Mouse (Mus musculus): ENCODE measurements around the gene Dcakd.

Gene Dcakd

GRCm38 (mm10) chr11:103028176-103028891 is at the start of gene Dcakd, which contains the start of gene Nmt1:
TSS of gene Dcakd (minus strand) at chr11:103028333.
TSS of gene Nmt1 (plus strand) at chr11:103028190.
- DNase-seq, result peak; percentile 93 to 97

- DNase-seq, result no peak
These were observed 48.4 kb upstream of the Dcakd start for GRCm38 (mm10) chr11:103076581-103076980.

- DNase-seq, result no peak
These were observed 47.9 kb upstream of the Dcakd start for GRCm38 (mm10) chr11:103076010-103076409.

GRCm38 (mm10) chr11:103074796-103075323 is 46.7 kb upstream of the Dcakd start:
- DNase-seq, result peak; percentile 43 to 46

- DNase-seq, result peak in 1 of 2 experiments; percentile 17
These were observed 46.1 kb upstream of the Dcakd start for GRCm38 (mm10) chr11:103074121-103074650.

- peak in 1 of 2 experiments; percentile 17 for DNase-seq
These were observed 45.5 kb upstream of the Dcakd start for GRCm38 (mm10) chr11:103073671-103074070.

GRCm38 (mm10) chr11:103070322-103070880 is 42.3 kb upstream of the Dcakd start:
- DNase-seq, result peak in 1 of 2 experiments; percentile 19

- DNase-seq, result no peak
These were observed 41.6 kb upstream of the Dcakd start for GRCm38 (mm10) chr11:103069731-103070130.

- peak in 1 of 2 experiments; percentile 19 for DNase-seq
These were observed 40.8 kb upstream of the Dcakd start for GRCm38 (mm10) chr11:103068884-103069283.

- no peak for DNase-seq
These were observed 40.1 kb upstream of the Dcakd start for GRCm38 (mm10) chr11:103068272-103068671.

- peak; percentile 49 to 81 for DNase-seq
These were observed 39.4 kb upstream of the Dcakd start for GRCm38 (mm10) chr11:103067457-103068001.

GRCm38 (mm10) chr11:103067051-103067361 is 38.9 kb upstream of the Dcakd start:
- DNase-seq, result no peak

GRCm38 (mm10) chr11:103066191-103067050 is 38.3 kb upstream of the Dcakd start:
- DNase-seq, result no peak

- DNase-seq, result no peak
These were observed 30.5 kb upstream of the Dcakd start for GRCm38 (mm10) chr11:103058499-103059085.

- DNase-seq, result no peak
These were observed 28.5 kb upstream of the Dcakd start for GRCm38 (mm10) chr11:103056636-103057035.

- DNase-seq, result peak in 1 of 2 experiments; percentile 80
These were observed 26.7 kb upstream of the Dcakd start for GRCm38 (mm10) chr11:103054798-103055197.

GRCm38 (mm10) chr11:103053191-103054076 is 25.3 kb upstream of the Dcakd start:
- no peak for DNase-seq

GRCm38 (mm10) chr11:103052078-103052477 is 23.9 kb upstream of the Dcakd start:
- no peak for DNase-seq

- DNase-seq, result peak; percentile 76 to 85
These were observed 23.1 kb upstream of the Dcakd start for GRCm38 (mm10) chr11:103051249-103051691.

GRCm38 (mm10) chr11:103050153-103050552 is 22.0 kb upstream of the Dcakd start:
- DNase-seq, result no peak

- DNase-seq, result no peak
These were observed 21.5 kb upstream of the Dcakd start for GRCm38 (mm10) chr11:103049611-103050010.
